Mouse (Mus musculus): Measurements from ENCODE around the gene Ifitm1. TPM values are rescaled to one million over a fixed set of nuclear protein-coding genes. Genes with fewer than 3 reads are reported as not detected.

The Ifitm1 gene
- polyA plus RNA-seq, 1 experiment from 2014 or later: 7.6 TPM

Other genes with a start within 250 kb of the Ifitm1 start
- gene Cyp2e1, start 203.5 kb upstream of the Ifitm1 start, polyA plus RNA-seq (2014; fragmentation: Nextera tagmentation; extraction: Ambion mirVana): not detected in 2 replicates
- gene Syce1, start 179.4 kb upstream of the Ifitm1 start, polyA plus RNA-seq (2014; fragmentation: Nextera tagmentation; extraction: Ambion mirVana): 0.25 and 0.70 TPM in 2 replicates
- 0.93 and 1.0 TPM in 2 replicates for gene Zfp941, start 145.0 kb upstream of the Ifitm1 start, polyA plus RNA-seq (2014; fragmentation: Nextera tagmentation; extraction: Ambion mirVana)
- not detected in 2 replicates for gene Urah, start 132.2 kb upstream of the Ifitm1 start, polyA plus RNA-seq (2014; fragmentation: Nextera tagmentation; extraction: Ambion mirVana)
- not detected in 2 replicates for gene Scgb1c1, start 121.7 kb upstream of the Ifitm1 start, polyA plus RNA-seq (2014; fragmentation: Nextera tagmentation; extraction: Ambion mirVana)
- not detected in 2 replicates for gene Odf3, start 119.4 kb upstream of the Ifitm1 start, polyA plus RNA-seq (2014; fragmentation: Nextera tagmentation; extraction: Ambion mirVana)
- not detected in 2 replicates for gene Gm45785, start 110.9 kb upstream of the Ifitm1 start, polyA plus RNA-seq (2014; fragmentation: Nextera tagmentation; extraction: Ambion mirVana)
- 38.9 and 47.8 TPM in 2 replicates for gene Ric8a, start 110.3 kb upstream of the Ifitm1 start, polyA plus RNA-seq (2014; fragmentation: Nextera tagmentation; extraction: Ambion mirVana)
- gene Bet1l, start 109.6 kb upstream of the Ifitm1 start, polyA plus RNA-seq (2014; fragmentation: Nextera tagmentation; extraction: Ambion mirVana): 29.4 and 30.8 TPM in 2 replicates
- gene Psmd13, start 85.3 kb upstream of the Ifitm1 start, polyA plus RNA-seq (2014; fragmentation: Nextera tagmentation; extraction: Ambion mirVana): 102 and 139 TPM in 2 replicates
- 31.9 and 34.8 TPM in 2 replicates for gene Sirt3, start 84.9 kb upstream of the Ifitm1 start, polyA plus RNA-seq (2014; fragmentation: Nextera tagmentation; extraction: Ambion mirVana)
- gene Cox8b, start 66.8 kb upstream of the Ifitm1 start, polyA plus RNA-seq (2014; fragmentation: Nextera tagmentation; extraction: Ambion mirVana): 69.2 and 75.4 TPM in 2 replicates
- not detected in 2 replicates for gene Nlrp6, start 46.3 kb upstream of the Ifitm1 start, polyA plus RNA-seq (2014; fragmentation: Nextera tagmentation; extraction: Ambion mirVana)
- 11.1 and 12.0 TPM in 2 replicates for gene Pgghg, start 25.8 kb upstream of the Ifitm1 start, polyA plus RNA-seq (2014; fragmentation: Nextera tagmentation; extraction: Ambion mirVana)
- gene Ifitm5, start 16.9 kb upstream of the Ifitm1 start, polyA plus RNA-seq (2014; fragmentation: Nextera tagmentation; extraction: Ambion mirVana): 0.34 TPM in 1 of 2 replicates, not detected in the other
- 0.46 TPM in 1 of 2 replicates, not detected in the other for gene Gm45717, start 11.3 kb upstream of the Ifitm1 start, polyA plus RNA-seq (2014; fragmentation: Nextera tagmentation; extraction: Ambion mirVana)
- 420 and 429 TPM in 2 replicates for gene Ifitm2, start 11.2 kb upstream of the Ifitm1 start, polyA plus RNA-seq (2014; fragmentation: Nextera tagmentation; extraction: Ambion mirVana)
- 32.5 and 36.2 TPM in 2 replicates for gene Ifitm3, start 43.5 kb downstream of the Ifitm1 start, polyA plus RNA-seq (2014; fragmentation: Nextera tagmentation; extraction: Ambion mirVana)
- gene Ifitm6, start 50.7 kb downstream of the Ifitm1 start, polyA plus RNA-seq (2014; fragmentation: Nextera tagmentation; extraction: Ambion mirVana): 0.26 TPM in 1 of 2 replicates, not detected in the other
- not detected in 2 replicates for gene Gm17387, start 61.9 kb downstream of the Ifitm1 start, polyA plus RNA-seq (2014; fragmentation: Nextera tagmentation; extraction: Ambion mirVana)
- gene B4galnt4, start 93.9 kb downstream of the Ifitm1 start, polyA plus RNA-seq (2014; fragmentation: Nextera tagmentation; extraction: Ambion mirVana): 1.4 and 2.6 TPM in 2 replicates
- 0.67 and 0.68 TPM in 2 replicates for gene Pkp3, start 111.0 kb downstream of the Ifitm1 start, polyA plus RNA-seq (2014; fragmentation: Nextera tagmentation; extraction: Ambion mirVana)
- gene Sigirr, start 133.4 kb downstream of the Ifitm1 start, polyA plus RNA-seq (2014; fragmentation: Nextera tagmentation; extraction: Ambion mirVana): 2.3 and 3.0 TPM in 2 replicates
- 0.31 TPM in 1 of 2 replicates, not detected in the other for gene Ano9, start 150.6 kb downstream of the Ifitm1 start, polyA plus RNA-seq (2014; fragmentation: Nextera tagmentation; extraction: Ambion mirVana)
- gene Ptdss2, start 155.2 kb downstream of the Ifitm1 start, polyA plus RNA-seq (2014; fragmentation: Nextera tagmentation; extraction: Ambion mirVana): 65.0 and 71.2 TPM in 2 replicates
- 95.3 and 103 TPM in 2 replicates for gene Rnh1, start 205.6 kb downstream of the Ifitm1 start, polyA plus RNA-seq (2014; fragmentation: Nextera tagmentation; extraction: Ambion mirVana)
- gene Hras, start 226.8 kb downstream of the Ifitm1 start, polyA plus RNA-seq (2014; fragmentation: Nextera tagmentation; extraction: Ambion mirVana): 73.1 and 80.9 TPM in 2 replicates
- 1.6 TPM in 2 replicates for gene Lrrc56, start 226.9 kb downstream of the Ifitm1 start, polyA plus RNA-seq (2014; fragmentation: Nextera tagmentation; extraction: Ambion mirVana)
- 0.46 and 0.99 TPM in 2 replicates for gene Lmntd2, start 246.9 kb downstream of the Ifitm1 start, polyA plus RNA-seq (2014; fragmentation: Nextera tagmentation; extraction: Ambion mirVana)
- gene Rassf7, start 248.6 kb downstream of the Ifitm1 start, polyA plus RNA-seq (2014; fragmentation: Nextera tagmentation; extraction: Ambion mirVana): 14.3 and 17.5 TPM in 2 replicates

Data from heart, embryonic 11.5 days (tissue).